12 mouse cellular contexts compared by ENCODE assay signal in genomic region chr9:60626311-60626791, GRCm38 (mm10).
DNase-seq lines count a peak whose midpoint lies in the region; ATAC-seq and TF ChIP-seq lines count a peak whose summit lies in the region.
"Had no signal": no experiment of that assay in that cellular context is flagged by ENCODE, and none has a peak within 500 bp of the region (broad histone marks: within the 10 kb centered on the region; RNA-seq: fewer than 3 reads in every experiment).

No protein-coding gene starts in this region.

- no peak for TF ChIP-seq CTCF in forebrain, postnatal 0 days (IDR thresholded peaks at IDR 0.05; ENCODE audit: low read depth)

- 53% methylated on average over 7 of the region's 7 CpGs for WGBS in heart, embryonic 13.5 days
- 45% methylated on average over 7 of the region's 7 CpGs for WGBS in forebrain, postnatal 0 days
- 53% methylated on average over 7 of the region's 7 CpGs for WGBS in midbrain, embryonic 16.5 days

- peaks cover 28% of the 10 kb centered on the region for H3K4me1 ChIP-seq in heart, embryonic 13.5 days
- no peaks in the 10 kb centered on the region for H3K4me1 ChIP-seq in forebrain, postnatal 0 days (ENCODE audit: insufficient read depth)
- peaks cover 20% of the 10 kb centered on the region for H3K4me1 ChIP-seq in midbrain, embryonic 16.5 days (ENCODE audit: control insufficient read depth, insufficient read depth, low read length)

- no peaks in the 10 kb centered on the region for H3K36me3 ChIP-seq in heart, embryonic 13.5 days
- H3K36me3 ChIP-seq in forebrain, postnatal 0 days (ENCODE audit: insufficient read depth) = no peaks in the 10 kb centered on the region
- H3K36me3 ChIP-seq in midbrain, embryonic 16.5 days (ENCODE audit: control insufficient read depth, insufficient read depth, low read length) = no peaks in the 10 kb centered on the region
- H3K36me3 ChIP-seq: lung, embryonic 15.5 days had no signal

- no peaks in the 10 kb centered on the region for H3K27me3 ChIP-seq in heart, embryonic 13.5 days (replicated peaks)
- no peaks in the 10 kb centered on the region for H3K27me3 ChIP-seq in forebrain, postnatal 0 days (ENCODE audit: insufficient read depth, low read length)
- H3K27me3 ChIP-seq in midbrain, embryonic 16.5 days (ENCODE audit: control insufficient read depth, insufficient read depth, low read depth, low read length) = no peaks in the 10 kb centered on the region
- H3K27me3 ChIP-seq: lung, embryonic 15.5 days had no signal

- no peak overlapping the region for H3K4me3 ChIP-seq in heart, embryonic 13.5 days
- no peak overlapping the region for H3K4me3 ChIP-seq in forebrain, postnatal 0 days (ENCODE audit: low read depth, low read length)
- no peak overlapping the region for H3K4me3 ChIP-seq in midbrain, embryonic 16.5 days (ENCODE audit: low read depth, low read length)
- H3K4me3 ChIP-seq: lung, embryonic 15.5 days had no signal

- no peak for DNase-seq in heart, adult 9 months (ENCODE audit: low spot score in 2 of 2)
- DNase-seq in cerebellum, adult 8-10 months = peak; percentile 64
- DNase-seq in forebrain, postnatal 0 days = no peak
- no peak for DNase-seq in lung, postnatal 25 days (ENCODE audit: low spot score)
- DNase-seq in lung, postnatal 36 days = no peak
- DNase-seq in embryo, embryonic 11 days = no peak
- DNase-seq: adrenal gland, postnatal 10 days; kidney, adult 11 months had no signal

- peak overlapping the region; percentile 40 for H3K27ac ChIP-seq in heart, embryonic 13.5 days (replicated peaks)
- peak overlapping the region; percentile 45; the same call in 1 of the 2 replicates for H3K27ac ChIP-seq in forebrain, postnatal 0 days (ENCODE audit: low read depth, low read length)
- H3K27ac ChIP-seq in midbrain, embryonic 16.5 days (ENCODE audit: low read length) = peak overlapping the region; percentile 13; the same call in 1 of the 2 replicates
- H3K27ac ChIP-seq: lung, embryonic 15.5 days had no signal

- H3K9me3 ChIP-seq in heart, embryonic 13.5 days = no peaks in the 10 kb centered on the region
- H3K9me3 ChIP-seq in forebrain, postnatal 0 days (ENCODE audit: low read length) = no peaks in the 10 kb centered on the region
- H3K9me3 ChIP-seq in midbrain, embryonic 16.5 days (replicated peaks; ENCODE audit: control insufficient read depth, low read length, poor library complexity, severe bottlenecking) = no peaks in the 10 kb centered on the region
- H3K9me3 ChIP-seq: lung, embryonic 15.5 days had no signal

- peak; percentile 42; the same call in 1 of the 2 replicates for ATAC-seq in heart, embryonic 13.5 days (ENCODE audit: extremely low read depth, insufficient number of reproducible peaks, low FRiP score, low TSS enrichment)
- peak; percentile 29; the same call in 1 of the 2 replicates for ATAC-seq in forebrain, postnatal 0 days
- no peak for ATAC-seq in midbrain, embryonic 16.5 days
- ATAC-seq: CD4-positive, CD25-positive, alpha-beta regulatory T cell, adult 4 months had no signal

- no peak overlapping the region for H3K9ac ChIP-seq in heart, embryonic 13.5 days
- H3K9ac ChIP-seq in forebrain, postnatal 0 days = no peak overlapping the region
- 0 out of 2 replicates have a peak overlapping the region, but pooled peaks have one; percentile 7 for H3K9ac ChIP-seq in midbrain, embryonic 16.5 days (ENCODE audit: low read depth, low read length)
- H3K9ac ChIP-seq: lung, embryonic 15.5 days had no signal

- no peak overlapping the region for H3K4me2 ChIP-seq in heart, embryonic 13.5 days
- no peak overlapping the region for H3K4me2 ChIP-seq in forebrain, postnatal 0 days (ENCODE audit: low read depth)
- H3K4me2 ChIP-seq in midbrain, embryonic 16.5 days (ENCODE audit: low read length) = no peak overlapping the region
- H3K4me2 ChIP-seq: lung, embryonic 15.5 days had no signal
